Mouse (Mus musculus): ENCODE measurements around the gene Gm13289. TPM values are rescaled to one million over a fixed set of nuclear protein-coding genes. Genes with fewer than 3 reads are reported as not detected.
"Not testable (repeated sequence)": the region's sequence is repeated elsewhere in the genome, so short reads cannot be mapped to it uniquely, and the experiment has no call there.

The Gm13289 gene
- polyA plus RNA-seq, 1 experiment from 2014 or later = not detected

- not testable (repeated sequence) for H3K4me3 ChIP-seq (replicated peaks); H3K4me1 ChIP-seq; H3K9ac ChIP-seq; H3K36me3 ChIP-seq (replicated peaks); H3K9me3 ChIP-seq; ATAC-seq (ENCODE audit: low FRiP score); H3K27ac ChIP-seq; H3K4me2 ChIP-seq; H3K27me3 ChIP-seq
- 3% methylated on average over 8 of the region's 52 CpGs for WGBS
Observed at GRCm38 (mm10) chr4:88793936-88794675, 17.4 kb downstream of the Gm13289 start, which contains the start of gene Gm13275. TSS of gene Gm13275 (plus strand) at chr4:88794487.

- H3K4me1 ChIP-seq; H3K4me2 ChIP-seq; H3K36me3 ChIP-seq (replicated peaks); H3K9ac ChIP-seq; ATAC-seq (ENCODE audit: low FRiP score); H3K4me3 ChIP-seq (replicated peaks); H3K27ac ChIP-seq; H3K27me3 ChIP-seq; H3K9me3 ChIP-seq: not testable (repeated sequence)
- no CpG with 5 or more reads among the region's 28 CpGs for WGBS
Observed at GRCm38 (mm10) chr4:88797097-88797496, 20.4 kb downstream of the Gm13289 start, which contains the start of gene Gm13279. TSS of gene Gm13279 (plus strand) at chr4:88797397.

- not testable (repeated sequence) for H3K36me3 ChIP-seq (replicated peaks); H3K9ac ChIP-seq; ATAC-seq (ENCODE audit: low FRiP score); H3K4me3 ChIP-seq (replicated peaks); H3K9me3 ChIP-seq; H3K27ac ChIP-seq; H3K4me1 ChIP-seq; H3K4me2 ChIP-seq; H3K27me3 ChIP-seq
- WGBS = 11% methylated on average over 5 of the region's 7 CpGs
Observed at GRCm38 (mm10) chr4:88799365-88799764, 22.6 kb downstream of the Gm13289 start, which contains the start of gene Gm13285. TSS of gene Gm13285 (plus strand) at chr4:88799665.

- H3K9me3 ChIP-seq; ATAC-seq (ENCODE audit: low FRiP score); H3K27ac ChIP-seq; H3K4me2 ChIP-seq; H3K9ac ChIP-seq; H3K4me1 ChIP-seq; H3K27me3 ChIP-seq; H3K36me3 ChIP-seq (replicated peaks); H3K4me3 ChIP-seq (replicated peaks): not testable (repeated sequence)
- WGBS = no CpG with 5 or more reads among the region's 29 CpGs
Observed at GRCm38 (mm10) chr4:88802954-88803353, 26.2 kb downstream of the Gm13289 start, which contains the start of gene Gm13287. TSS of gene Gm13287 (plus strand) at chr4:88803254.

GRCm38 (mm10) chr4:88805231-88805630, 28.5 kb downstream of the Gm13289 start, which contains the start of gene Gm13288:
TSS of gene Gm13288 (plus strand) at chr4:88805531.
- not testable (repeated sequence) for ATAC-seq (ENCODE audit: low FRiP score); H3K9me3 ChIP-seq; H3K27ac ChIP-seq; H3K36me3 ChIP-seq (replicated peaks); H3K27me3 ChIP-seq; H3K9ac ChIP-seq; H3K4me1 ChIP-seq
- H3K4me2 ChIP-seq = peak within 1 kb of the TSS; percentile 44; the same call in 1 of the 2 replicates
- WGBS = no CpG with 5 or more reads among the region's 8 CpGs
- H3K4me3 ChIP-seq (replicated peaks) = peak within 1 kb of the TSS; percentile 26

GRCm38 (mm10) chr4:88805761-88806160, 29.0 kb downstream of the Gm13289 start:
- H3K27ac ChIP-seq; H3K9ac ChIP-seq; H3K4me1 ChIP-seq; ATAC-seq (ENCODE audit: low FRiP score); H3K36me3 ChIP-seq (replicated peaks); H3K9me3 ChIP-seq; H3K27me3 ChIP-seq: not testable (repeated sequence)
- Histone ChIP-seq H3K4me2 (peak overlapping the region; percentile 44; the same call in 1 of the 2 replicates), H3K4me3 (replicated peaks) (peak overlapping the region; percentile 26)
- 0% methylated on average over 6 of the region's 34 CpGs for WGBS

GRCm38 (mm10) chr4:88815928-88816327, 39.2 kb downstream of the Gm13289 start, which contains the start of gene Ifna7:
TSS of gene Ifna7 (plus strand) at chr4:88816228.
- no peak within 1 kb of the TSS for H3K4me3 ChIP-seq (replicated peaks)
- H3K36me3 ChIP-seq (replicated peaks) = no peaks in the 10 kb centered on the region
- H3K4me2 ChIP-seq = no peak within 1 kb of the TSS
- no peak within 1 kb of the TSS for H3K27ac ChIP-seq
- ATAC-seq (ENCODE audit: low FRiP score) = no peak
- WGBS = 64% methylated on average over 3 of the region's 3 CpGs
- H3K4me1 ChIP-seq = no peaks in the 10 kb centered on the region
- no peaks in the 10 kb centered on the region for H3K9me3 ChIP-seq
- H3K27me3 ChIP-seq = 0 out of 2 replicates have a peak, but pooled peaks cover 4% of the 10 kb centered on the region
- H3K9ac ChIP-seq = no peak within 1 kb of the TSS

GRCm38 (mm10) chr4:88819659-88820058, 42.9 kb downstream of the Gm13289 start, which contains the start of gene Ifna11:
TSS of gene Ifna11 (plus strand) at chr4:88819959.
- H3K9me3 ChIP-seq = no peaks in the 10 kb centered on the region
- no peaks in the 10 kb centered on the region for H3K36me3 ChIP-seq (replicated peaks)
- H3K4me1 ChIP-seq = no peaks in the 10 kb centered on the region
- H3K4me3 ChIP-seq (replicated peaks) = no peak within 1 kb of the TSS
- no peak within 1 kb of the TSS for H3K9ac ChIP-seq
- no peak within 1 kb of the TSS for H3K27ac ChIP-seq
- no peak within 1 kb of the TSS for H3K4me2 ChIP-seq
- 88% methylated on average over 1 of the region's 1 CpGs for WGBS
- no peak for ATAC-seq (ENCODE audit: low FRiP score)
- 0 out of 2 replicates have a peak, but pooled peaks cover 2% of the 10 kb centered on the region for H3K27me3 ChIP-seq

- WGBS = 28% methylated on average over 4 of the region's 4 CpGs
- no peak overlapping the region for H3K27ac ChIP-seq
- ATAC-seq (ENCODE audit: low FRiP score) = no peak
- no peaks in the 10 kb centered on the region for H3K4me1 ChIP-seq
- no peaks in the 10 kb centered on the region for H3K27me3 ChIP-seq
- H3K9me3 ChIP-seq = no peaks in the 10 kb centered on the region
- H3K36me3 ChIP-seq (replicated peaks) = no peaks in the 10 kb centered on the region
- H3K9ac ChIP-seq = no peak overlapping the region
- no peak overlapping the region for H3K4me2 ChIP-seq
- no peak overlapping the region for H3K4me3 ChIP-seq (replicated peaks)
Observed at GRCm38 (mm10) chr4:88822995-88823394, 46.3 kb downstream of the Gm13289 start.

Other genes starting within 250 kb of the Gm13289 start
- not detected in 2 replicates for gene Ifna15, start 218.7 kb upstream of the Gm13289 start, polyA plus RNA-seq (2016; fragmentation: Nextera tagmentation; extraction: Ambion mirVana)
- not detected in 2 replicates for gene Ifna14, start 205.1 kb upstream of the Gm13289 start, polyA plus RNA-seq (2016; fragmentation: Nextera tagmentation; extraction: Ambion mirVana)
- gene Ifna9, start 184.5 kb upstream of the Gm13289 start, polyA plus RNA-seq (2016; fragmentation: Nextera tagmentation; extraction: Ambion mirVana) = not detected in 2 replicates
- gene Ifna12, start 173.5 kb upstream of the Gm13289 start, polyA plus RNA-seq (2016; fragmentation: Nextera tagmentation; extraction: Ambion mirVana) = not detected in 2 replicates
- not detected in 2 replicates for gene C87499, start 142.5 kb upstream of the Gm13289 start, polyA plus RNA-seq (2016; fragmentation: Nextera tagmentation; extraction: Ambion mirVana)
- not detected in 2 replicates for gene Ifna13, start 132.5 kb upstream of the Gm13289 start, polyA plus RNA-seq (2016; fragmentation: Nextera tagmentation; extraction: Ambion mirVana)
- gene Ifna16, start 100.0 kb upstream of the Gm13289 start, polyA plus RNA-seq (2016; fragmentation: Nextera tagmentation; extraction: Ambion mirVana) = not detected in 2 replicates
- gene Ifna2, start 93.0 kb upstream of the Gm13289 start, polyA plus RNA-seq (2016; fragmentation: Nextera tagmentation; extraction: Ambion mirVana) = not detected in 2 replicates
- gene Ifnab, start 85.6 kb upstream of the Gm13289 start, polyA plus RNA-seq (2016; fragmentation: Nextera tagmentation; extraction: Ambion mirVana) = not detected in 2 replicates
- 1.6 and 2.4 TPM in 2 replicates for gene Gm26566, start 55.1 kb upstream of the Gm13289 start, polyA plus RNA-seq (2016; fragmentation: Nextera tagmentation; extraction: Ambion mirVana)
- gene Klhl9, start 54.5 kb upstream of the Gm13289 start, polyA plus RNA-seq (2016; fragmentation: Nextera tagmentation; extraction: Ambion mirVana) = 142 and 149 TPM in 2 replicates
- not detected in 2 replicates for gene Gm13271, start 22.1 kb upstream of the Gm13289 start, polyA plus RNA-seq (2016; fragmentation: Nextera tagmentation; extraction: Ambion mirVana)
- gene Gm13283, start 16.8 kb upstream of the Gm13289 start, polyA plus RNA-seq (2016; fragmentation: Nextera tagmentation; extraction: Ambion mirVana) = 0.15 and 0.18 TPM in 2 replicates
- gene Gm13290, start 3.1 kb upstream of the Gm13289 start, polyA plus RNA-seq (2016; fragmentation: Nextera tagmentation; extraction: Ambion mirVana) = 0.55 TPM in 1 of 2 replicates, not detected in the other
- not detected in 2 replicates for gene Gm13272, start 2.9 kb downstream of the Gm13289 start, polyA plus RNA-seq (2016; fragmentation: Nextera tagmentation; extraction: Ambion mirVana)
- gene Ifnz, start 5.2 kb downstream of the Gm13289 start, polyA plus RNA-seq (2016; fragmentation: Nextera tagmentation; extraction: Ambion mirVana) = not detected in 2 replicates
- not detected in 2 replicates for gene Gm13276, start 8.8 kb downstream of the Gm13289 start, polyA plus RNA-seq (2016; fragmentation: Nextera tagmentation; extraction: Ambion mirVana)
- gene Gm13277, start 11.7 kb downstream of the Gm13289 start, polyA plus RNA-seq (2016; fragmentation: Nextera tagmentation; extraction: Ambion mirVana) = not detected in 2 replicates
- not detected in 2 replicates for gene Gm13278, start 14.6 kb downstream of the Gm13289 start, polyA plus RNA-seq (2016; fragmentation: Nextera tagmentation; extraction: Ambion mirVana)
- gene Gm13275, start 17.6 kb downstream of the Gm13289 start, polyA plus RNA-seq (2016; fragmentation: Nextera tagmentation; extraction: Ambion mirVana) = not detected in 2 replicates
- gene Gm13279, start 20.5 kb downstream of the Gm13289 start, polyA plus RNA-seq (2016; fragmentation: Nextera tagmentation; extraction: Ambion mirVana) = not detected in 2 replicates
- 0.29 TPM in 1 of 2 replicates, not detected in the other for gene Gm13285, start 22.7 kb downstream of the Gm13289 start, polyA plus RNA-seq (2016; fragmentation: Nextera tagmentation; extraction: Ambion mirVana)
- gene Gm13287, start 26.3 kb downstream of the Gm13289 start, polyA plus RNA-seq (2016; fragmentation: Nextera tagmentation; extraction: Ambion mirVana) = not detected in 2 replicates
- gene Gm13288, start 28.6 kb downstream of the Gm13289 start, polyA plus RNA-seq (2016; fragmentation: Nextera tagmentation; extraction: Ambion mirVana) = 0.15 TPM in 1 of 2 replicates, not detected in the other
- not detected in 2 replicates for gene Ifna7, start 39.3 kb downstream of the Gm13289 start, polyA plus RNA-seq (2016; fragmentation: Nextera tagmentation; extraction: Ambion mirVana)
- not detected in 2 replicates for gene Ifna11, start 43.0 kb downstream of the Gm13289 start, polyA plus RNA-seq (2016; fragmentation: Nextera tagmentation; extraction: Ambion mirVana)
- not detected in 2 replicates for gene Ifna6, start 50.5 kb downstream of the Gm13289 start, polyA plus RNA-seq (2016; fragmentation: Nextera tagmentation; extraction: Ambion mirVana)
- gene Ifna5, start 58.6 kb downstream of the Gm13289 start, polyA plus RNA-seq (2016; fragmentation: Nextera tagmentation; extraction: Ambion mirVana) = not detected in 2 replicates
- gene Ifna4, start 64.9 kb downstream of the Gm13289 start, polyA plus RNA-seq (2016; fragmentation: Nextera tagmentation; extraction: Ambion mirVana) = not detected in 2 replicates
- gene Ifna1, start 73.2 kb downstream of the Gm13289 start, polyA plus RNA-seq (2016; fragmentation: Nextera tagmentation; extraction: Ambion mirVana) = not detected in 2 replicates
- not detected in 2 replicates for gene Ifne, start 103.3 kb downstream of the Gm13289 start, polyA plus RNA-seq (2016; fragmentation: Nextera tagmentation; extraction: Ambion mirVana)

All from forebrain, embryonic 12.5 days (tissue).